Mouse (Mus musculus) heart, embryonic 16.5 days (tissue): ENCODE measurements around the gene A930018P22Rik. TPM values are rescaled to one million over a fixed set of nuclear protein-coding genes. Genes with fewer than 3 reads are reported as not detected.
"Not testable (repeated sequence)": the region's sequence is repeated elsewhere in the genome, so short reads cannot be mapped to it uniquely, and the experiment has no call there.

Experiments
- ATAC-seq: fragments of 200-750 bp; cut with Nextera tagmentation; replicated peaks from 2 replicates; pipeline ENCODE4 v1.8.0; 2017; ENCODE audit warnings: moderate number of reproducible peaks; ENCODE audit not compliant: insufficient read depth, low FRiP score; ENCODE audit errors: extremely low read depth
- H3K27ac ChIP-seq: fragments of 300-500 bp; sonication (generic); 2 replicates; pipeline ENCODE4 v1.5.1; 2014; ENCODE audit warnings: mild to moderate bottlenecking, low read length, control low read depth, moderate library complexity
- H3K27me3 ChIP-seq: fragments of 300-500 bp; sonication (generic); 2 replicates; pipeline ENCODE4 v1.6.1; 2014; ENCODE audit warnings: low read length, mixed read lengths; ENCODE audit not compliant: control insufficient read depth, insufficient read depth
- H3K36me3 ChIP-seq: fragments of 300-500 bp; sonication (generic); 2 replicates; pipeline ENCODE4 v1.6.1; 2014; ENCODE audit not compliant: control insufficient read depth, insufficient read depth
- H3K4me1 ChIP-seq: fragments of 300-500 bp; sonication (generic); 2 replicates; pipeline ENCODE4 v1.6.1; 2014; ENCODE audit warnings: low read length, mixed read lengths; ENCODE audit not compliant: control insufficient read depth, insufficient read depth
- H3K4me2 ChIP-seq: fragments of 300-500 bp; sonication (generic); 2 replicates; pipeline ENCODE4 v1.6.1; 2014; ENCODE audit warnings: low read depth, mild to moderate bottlenecking, control low read depth, low read length
- H3K4me3 ChIP-seq: fragments of 300-500 bp; sonication (generic); 2 replicates; pipeline ENCODE4 v1.5.1; 2014; ENCODE audit warnings: mild to moderate bottlenecking, control low read depth, low read length
- H3K9ac ChIP-seq: fragments of 300-500 bp; sonication (generic); 2 replicates; pipeline ENCODE4 v1.6.1; 2014; ENCODE audit warnings: low read length, control low read depth
- H3K9me3 ChIP-seq: fragments of 300-500 bp; sonication (generic); replicated peaks from 2 replicates; pipeline ENCODE4 v1.6.1; 2016; ENCODE audit warnings: low read length; ENCODE audit not compliant: control insufficient read depth
- WGBS: fragments of 180-500 bp; shearing (Covaris S2); extraction: QIAGEN DNeasy Blood & Tissue Kit; methylation state at CpG from one replicate; pipeline ENCODE4 v1.1.7; 2014; 5-methylcytosine and 5-hydroxymethylcytosine counted together
- polyA plus RNA-seq: library from polyadenylated mRNA; unstranded; fragments of >200 nt; fragmentation: Nextera tagmentation; extraction: Ambion mirVana; gene quantifications from 2 replicates; pipeline ENCODE4 v1.2.1, GENCODE M21; 2015

A930018P22Rik gene
- polyA plus RNA-seq, 1 experiment from 2014 or later, result not detected

GRCm38 (mm10) chr2:104111170-104111797, 11.3 kb upstream of the A930018P22Rik start:
- H3K4me2 ChIP-seq, H3K36me3 ChIP-seq, ATAC-seq, H3K27ac ChIP-seq, H3K27me3 ChIP-seq, H3K9ac ChIP-seq, H3K4me3 ChIP-seq, H3K9me3 ChIP-seq, H3K4me1 ChIP-seq: not testable (repeated sequence)
- WGBS, result no CpG with 5 or more reads among the region's 1 CpGs

- not testable (repeated sequence) for ATAC-seq, H3K9ac ChIP-seq, H3K4me3 ChIP-seq, H3K9me3 ChIP-seq, H3K4me2 ChIP-seq, H3K4me1 ChIP-seq, H3K27ac ChIP-seq, H3K27me3 ChIP-seq, H3K36me3 ChIP-seq
Measured at GRCm38 (mm10) chr2:104113563-104113962, 9.0 kb upstream of the A930018P22Rik start.

- ATAC-seq, result no peak
- H3K27ac ChIP-seq, result no peak overlapping the region
- peaks cover 4% of the 10 kb centered on the region for H3K4me1 ChIP-seq
- WGBS, result 74% methylated on average over 3 of the region's 3 CpGs
- no peak overlapping the region for H3K9ac ChIP-seq
- H3K27me3 ChIP-seq, result no peaks in the 10 kb centered on the region
- no peaks in the 10 kb centered on the region for H3K9me3 ChIP-seq
- H3K4me2 ChIP-seq, result no peak overlapping the region
- no peaks in the 10 kb centered on the region for H3K36me3 ChIP-seq
- H3K4me3 ChIP-seq, result no peak overlapping the region
Measured at GRCm38 (mm10) chr2:104114898-104115297, 7.7 kb upstream of the A930018P22Rik start.

- not testable (repeated sequence) for H3K27me3 ChIP-seq, H3K9ac ChIP-seq, H3K27ac ChIP-seq, ATAC-seq, H3K4me3 ChIP-seq, H3K4me2 ChIP-seq, H3K9me3 ChIP-seq, H3K36me3 ChIP-seq
- peaks cover 26% of the 10 kb centered on the region for H3K4me1 ChIP-seq
Measured at GRCm38 (mm10) chr2:104117173-104117572, 5.4 kb upstream of the A930018P22Rik start.

GRCm38 (mm10) chr2:104119097-104119496, 3.5 kb upstream of the A930018P22Rik start:
- H3K27me3 ChIP-seq, result no peaks in the 10 kb centered on the region
- H3K4me1 ChIP-seq, result peaks cover 31% of the 10 kb centered on the region
- H3K9me3 ChIP-seq, result no peaks in the 10 kb centered on the region
- no peaks in the 10 kb centered on the region for H3K36me3 ChIP-seq
- H3K4me3 ChIP-seq, result no peak overlapping the region
- WGBS, result 87% methylated on average over 1 of the region's 1 CpGs
- H3K27ac ChIP-seq, result no peak overlapping the region
- H3K9ac ChIP-seq, result no peak overlapping the region
- H3K4me2 ChIP-seq, result no peak overlapping the region
- ATAC-seq, result no peak

- H3K9me3 ChIP-seq, result no peaks in the 10 kb centered on the region
- H3K4me3 ChIP-seq, result no peak overlapping the region
- H3K36me3 ChIP-seq, result no peaks in the 10 kb centered on the region
- 45% methylated on average over 6 of the region's 6 CpGs for WGBS
- H3K4me2 ChIP-seq, result peak overlapping the region; percentile 11; the same call in 1 of the 2 replicates
- H3K9ac ChIP-seq, result peak overlapping the region; percentile 59
- peaks cover 35% of the 10 kb centered on the region for H3K4me1 ChIP-seq
- no peaks in the 10 kb centered on the region; the same call in 1 of the 2 replicates for H3K27me3 ChIP-seq
- peak overlapping the region; percentile 82 for H3K27ac ChIP-seq
- no peak for ATAC-seq
Measured at GRCm38 (mm10) chr2:104120312-104120711, 2.3 kb upstream of the A930018P22Rik start.

- no peak for ATAC-seq
- peak overlapping the region; percentile 88 for H3K27ac ChIP-seq
- H3K4me1 ChIP-seq, result peaks cover 35% of the 10 kb centered on the region
- H3K9me3 ChIP-seq, result no peaks in the 10 kb centered on the region
- peak overlapping the region; percentile 46 for H3K9ac ChIP-seq
- 69% methylated on average over 8 of the region's 8 CpGs for WGBS
- peaks cover 3% of the 10 kb centered on the region; the same call in 1 of the 2 replicates for H3K27me3 ChIP-seq
- H3K4me2 ChIP-seq, result peak overlapping the region; percentile 97
- peak overlapping the region; percentile 69 for H3K4me3 ChIP-seq
- H3K36me3 ChIP-seq, result no peaks in the 10 kb centered on the region
Measured at GRCm38 (mm10) chr2:104121681-104122504, 676 bp upstream of the A930018P22Rik start.

- 52% methylated on average over 3 of the region's 3 CpGs for WGBS
- no peaks in the 10 kb centered on the region for H3K9me3 ChIP-seq
Measured at GRCm38 (mm10) chr2:104123540-104123939, 971 bp downstream of the A930018P22Rik start.

GRCm38 (mm10) chr2:104124071-104124470, 1.5 kb downstream of the A930018P22Rik start:
- no peaks in the 10 kb centered on the region for H3K36me3 ChIP-seq
- H3K27ac ChIP-seq, result no peak overlapping the region
- no peak for ATAC-seq
- no peak overlapping the region for H3K9ac ChIP-seq
- no peak overlapping the region for H3K4me2 ChIP-seq
- H3K27me3 ChIP-seq, result peaks cover 3% of the 10 kb centered on the region; the same call in 1 of the 2 replicates
- H3K4me3 ChIP-seq, result no peak overlapping the region
- no peaks in the 10 kb centered on the region for H3K9me3 ChIP-seq
- H3K4me1 ChIP-seq, result peaks cover 35% of the 10 kb centered on the region
- WGBS, result 74% methylated on average over 5 of the region's 5 CpGs

More at GRCm38 (mm10) chr2:104123540-104123939, 971 bp downstream of the A930018P22Rik start:
- no peak for ATAC-seq
- Histone ChIP-seq H3K27ac (no peak overlapping the region), H3K4me1 (peaks cover 35% of the 10 kb centered on the region), H3K27me3 (peaks cover 3% of the 10 kb centered on the region; the same call in 1 of the 2 replicates), H3K4me3 (peak overlapping the region; percentile 69), H3K36me3 (no peaks in the 10 kb centered on the region), H3K4me2 (peak overlapping the region; percentile 97), H3K9ac (peak overlapping the region; percentile 82)
